Mouse (Mus musculus) brain, embryonic 18.5 days (tissue): ENCODE measurements around the gene Nptx1.

Experiments
- DNase-seq: peaks from one replicate; pipeline ENCODE4 v3.0.0-alpha.2; 2012; ENCODE audit warnings: low read depth, low spot score

The Nptx1 gene

DNA sequence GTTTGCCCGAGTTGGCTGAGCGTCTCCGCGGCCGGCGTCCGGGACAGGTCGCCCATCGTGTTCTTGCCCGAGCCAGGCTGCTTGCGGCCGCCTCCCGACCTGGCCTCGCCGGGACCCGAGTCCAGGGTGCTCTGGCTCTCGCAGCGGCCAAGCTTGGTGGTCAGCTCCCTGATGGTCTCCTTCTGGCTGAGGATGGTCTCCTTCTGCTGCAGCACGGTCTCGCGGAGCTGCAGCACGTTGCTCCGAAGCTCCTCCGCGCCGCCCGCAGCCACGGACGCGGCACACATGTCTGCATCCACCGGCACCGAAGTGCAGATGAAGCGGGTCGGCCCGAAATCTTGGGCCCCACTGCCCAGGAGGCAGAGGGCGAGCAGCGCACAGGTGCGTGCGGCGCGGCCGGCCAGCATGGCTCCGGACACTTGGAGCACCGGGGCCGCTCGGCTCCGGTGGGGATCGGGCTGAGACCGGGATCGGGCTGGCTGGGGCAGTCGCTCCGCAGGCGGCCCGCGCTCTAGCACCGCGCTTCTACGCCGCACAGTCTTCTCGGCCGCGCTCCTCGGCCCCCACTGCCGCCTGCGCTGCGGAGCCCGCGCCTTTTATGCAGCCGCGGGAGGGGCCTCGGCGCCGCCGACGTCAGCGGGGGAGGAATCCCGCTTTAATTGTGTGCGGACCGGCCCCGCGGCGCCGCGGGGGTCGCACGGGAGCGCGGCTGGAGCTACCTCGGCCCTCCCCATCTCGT is at the start of gene Nptx1:
Gene Nptx1, minus strand, starts transcription at position 571 of the 739 bp plus-strand sequence.
- no peak for DNase-seq

DNA sequence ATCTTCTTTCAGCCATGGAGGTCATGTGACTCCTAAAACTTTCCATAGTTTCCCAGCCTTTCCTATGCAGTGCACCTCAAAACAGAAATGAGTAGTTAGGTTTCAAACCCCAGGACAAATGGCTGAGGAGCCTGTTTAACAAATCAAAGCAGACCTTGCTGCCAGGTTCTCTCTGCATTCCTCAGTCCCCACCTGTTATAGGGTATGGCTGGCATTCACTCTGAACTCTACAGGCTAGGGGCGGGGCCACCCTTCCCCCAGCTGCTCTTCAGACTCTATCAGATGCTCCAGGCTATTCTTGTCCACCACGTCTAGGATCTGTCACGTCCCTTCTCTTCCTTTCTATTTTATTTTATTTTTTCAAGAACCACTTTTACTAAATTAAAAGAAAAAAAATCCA is 46.4 kb upstream of the Nptx1 start:
- DNase-seq = no peak

DNA sequence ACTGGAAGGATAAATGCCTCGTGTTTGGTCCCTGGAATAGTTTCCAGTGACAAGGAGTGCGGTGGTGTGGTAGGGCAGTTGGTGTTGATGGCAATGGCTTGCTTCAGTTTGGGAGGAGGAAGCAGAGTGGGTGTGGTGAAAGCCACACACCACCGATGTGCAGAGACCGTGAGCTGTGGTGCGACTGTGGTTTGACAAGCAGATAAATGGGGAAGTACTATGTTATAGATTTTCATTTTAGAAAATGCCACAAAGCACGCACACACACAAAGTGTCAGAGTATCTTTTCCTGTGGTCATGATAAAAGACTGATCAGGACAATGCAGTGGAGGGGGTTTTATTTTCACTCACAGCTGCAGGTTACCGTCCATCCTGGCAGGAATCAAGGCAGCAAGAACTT is 41.7 kb upstream of the Nptx1 start:
- DNase-seq = no peak

DNA sequence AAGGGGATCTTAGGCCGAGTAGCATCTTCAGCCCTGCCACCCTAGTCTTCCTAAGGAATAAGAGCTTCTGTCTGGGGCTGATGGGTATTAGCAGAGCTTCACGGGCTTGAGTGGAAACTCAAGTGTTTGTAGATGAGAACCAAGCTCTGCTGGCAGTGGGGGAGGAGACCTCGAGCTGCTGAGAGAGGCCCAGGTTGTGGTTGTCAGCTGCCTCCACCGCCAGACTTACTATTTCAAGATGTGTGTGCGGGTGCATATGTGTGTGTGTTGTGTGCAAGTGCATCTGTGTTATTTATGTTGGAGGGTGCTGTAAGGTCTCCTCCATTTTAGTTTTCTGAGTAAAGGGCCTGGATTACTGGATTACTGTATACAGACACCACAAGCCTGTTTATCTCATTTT is 39.6 kb upstream of the Nptx1 start:
- no peak for DNase-seq

DNA sequence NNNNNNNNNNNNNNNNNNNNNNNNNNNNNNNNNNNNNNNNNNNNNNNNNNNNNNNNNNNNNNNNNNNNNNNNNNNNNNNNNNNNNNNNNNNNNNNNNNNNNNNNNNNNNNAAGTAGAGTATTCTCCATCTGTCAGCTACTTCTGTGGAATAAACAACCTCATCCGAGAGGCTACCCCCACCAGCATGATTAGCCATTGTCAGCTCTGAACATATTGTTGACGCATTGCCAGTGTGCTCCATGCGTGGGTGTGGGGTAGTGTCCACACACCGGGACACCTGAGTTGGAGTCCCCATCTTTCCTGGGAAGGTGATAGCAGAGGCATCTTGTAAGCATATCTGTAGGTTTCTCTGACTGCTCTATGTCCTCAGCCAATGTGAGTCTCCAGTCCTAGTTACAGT is 39.0 kb upstream of the Nptx1 start:
- DNase-seq = no peak

DNA sequence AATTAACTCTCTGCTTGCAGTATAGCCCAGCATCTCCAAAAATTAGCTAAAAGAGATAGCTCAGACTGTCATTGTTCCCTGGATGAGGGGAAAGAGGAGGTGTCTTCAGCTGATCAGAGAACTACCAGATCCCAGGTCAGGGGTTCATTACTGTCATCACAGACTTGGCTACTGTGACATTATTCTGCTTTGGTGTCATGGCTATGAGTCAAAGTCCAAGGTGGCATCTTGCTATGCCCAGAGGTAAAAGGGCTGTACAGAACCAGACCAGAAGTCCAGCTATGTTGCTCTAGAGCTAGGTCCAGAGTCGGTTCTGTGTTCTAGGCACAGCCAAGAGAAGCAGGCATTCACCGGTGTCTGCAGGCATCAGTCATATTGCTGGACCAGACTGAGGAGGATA is 30.2 kb upstream of the Nptx1 start:
- no peak for DNase-seq

DNA sequence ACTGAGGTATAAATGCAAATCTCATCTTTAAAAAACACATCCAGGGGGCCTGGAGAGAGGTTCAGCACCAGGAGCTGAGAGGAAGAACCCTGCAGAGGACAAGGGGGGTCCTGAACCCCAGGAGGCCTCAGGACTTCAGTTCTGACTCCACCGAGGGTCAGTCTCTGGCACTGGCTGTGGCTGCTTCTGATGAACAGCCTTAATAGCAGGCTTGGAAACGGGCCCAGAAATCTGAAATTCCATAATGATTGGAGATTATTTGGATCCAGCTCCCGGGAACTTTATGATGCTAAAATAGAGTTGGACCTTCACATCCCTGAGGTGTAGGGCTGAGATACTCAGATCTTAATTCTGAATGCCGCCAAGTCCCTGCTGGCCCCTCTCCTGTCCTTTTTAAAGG is 29.3 kb upstream of the Nptx1 start:
- DNase-seq = no peak

DNA sequence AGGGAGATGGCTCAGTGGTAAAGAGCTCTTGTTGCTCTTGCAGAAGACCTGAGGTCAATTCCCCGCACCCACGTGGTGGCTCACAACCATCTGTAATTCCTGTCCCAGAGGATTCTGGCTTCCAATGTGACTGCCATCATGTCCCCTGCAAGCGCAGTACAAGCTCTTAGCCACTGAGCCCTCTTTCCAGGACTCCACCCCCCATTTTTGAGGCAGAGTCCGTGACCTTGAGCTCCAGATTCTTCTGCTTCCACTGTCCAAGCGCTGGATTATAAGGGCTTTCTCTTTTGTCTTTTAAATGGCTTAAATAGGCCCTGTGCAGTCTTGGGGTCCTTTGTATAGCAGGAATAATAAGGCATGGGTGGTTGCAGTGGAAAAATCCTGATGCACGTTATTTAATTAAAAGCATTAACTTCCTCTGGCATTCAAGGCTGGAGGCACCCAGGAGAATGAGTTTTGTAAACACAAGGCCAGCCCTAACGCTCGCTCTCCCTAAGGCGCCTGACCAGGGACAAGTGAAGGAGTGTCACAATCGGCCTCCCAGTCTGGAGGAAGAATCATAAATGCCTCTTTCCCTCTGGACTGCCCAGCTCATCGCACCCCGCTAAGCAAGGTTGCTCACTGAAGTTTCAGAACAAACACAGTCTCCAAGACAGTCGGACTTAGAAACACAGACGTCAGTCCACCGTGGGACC is 24.9 kb upstream of the Nptx1 start:
- no peak for DNase-seq

DNA sequence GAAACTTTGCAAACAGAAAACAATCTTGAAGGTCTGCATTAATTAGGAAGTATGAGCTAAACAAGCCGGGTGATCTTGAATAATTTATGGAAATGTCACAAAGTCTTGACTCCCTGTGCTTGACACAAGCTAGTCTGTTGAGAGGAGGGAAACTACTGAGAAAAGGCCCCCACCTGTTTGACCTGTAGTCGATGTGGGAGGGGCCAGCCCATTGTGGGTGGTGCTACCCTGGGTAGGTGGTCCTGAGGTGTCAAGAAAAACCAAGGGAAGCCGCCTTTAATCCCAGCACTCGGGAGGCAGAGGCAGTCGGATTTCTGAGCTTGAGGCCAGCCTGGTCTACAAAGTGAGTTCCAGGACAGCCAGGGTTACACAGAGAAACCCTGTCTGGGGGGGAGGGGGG is 18.6 kb upstream of the Nptx1 start:
- DNase-seq = no peak

DNA sequence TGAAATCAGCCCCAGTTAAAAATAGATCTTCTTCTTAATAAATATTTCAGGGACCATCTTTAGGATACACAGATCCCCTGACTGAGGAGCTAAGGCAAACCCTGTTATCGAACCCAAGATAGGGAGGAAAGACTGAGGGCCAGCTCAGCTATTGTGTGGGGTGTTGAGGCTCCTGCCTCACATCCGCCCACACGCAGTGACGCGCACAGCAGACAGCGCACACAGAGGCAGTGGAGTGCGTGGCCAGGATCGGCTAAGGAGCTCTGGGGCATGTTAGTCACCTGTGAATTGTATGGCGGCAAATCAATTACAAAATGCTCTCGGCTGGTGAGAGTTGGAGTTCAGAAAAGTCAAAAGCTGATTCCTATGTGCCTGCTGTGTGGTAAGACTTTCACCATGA is 18.1 kb upstream of the Nptx1 start:
- no peak for DNase-seq

DNA sequence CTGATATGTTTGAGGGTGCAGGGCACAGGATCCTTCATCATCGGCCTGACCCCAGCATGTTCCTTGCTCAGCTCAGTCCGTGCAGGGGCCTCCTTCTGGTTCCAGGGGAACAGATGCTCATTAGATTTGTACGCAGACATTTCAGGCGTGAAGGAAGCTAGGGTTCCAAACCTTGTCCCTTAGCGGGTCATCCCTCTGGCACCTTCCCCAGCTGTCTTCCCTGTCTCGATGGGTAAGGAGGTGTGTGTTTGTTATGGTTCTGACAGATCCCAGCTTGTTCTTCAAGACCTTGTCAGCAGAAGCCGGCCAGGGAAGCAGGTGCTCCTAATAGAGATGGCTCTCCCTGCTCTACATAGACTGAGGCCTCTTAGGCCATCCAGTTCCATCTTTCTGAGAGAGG is 17.5 kb upstream of the Nptx1 start:
- DNase-seq = no peak

DNA sequence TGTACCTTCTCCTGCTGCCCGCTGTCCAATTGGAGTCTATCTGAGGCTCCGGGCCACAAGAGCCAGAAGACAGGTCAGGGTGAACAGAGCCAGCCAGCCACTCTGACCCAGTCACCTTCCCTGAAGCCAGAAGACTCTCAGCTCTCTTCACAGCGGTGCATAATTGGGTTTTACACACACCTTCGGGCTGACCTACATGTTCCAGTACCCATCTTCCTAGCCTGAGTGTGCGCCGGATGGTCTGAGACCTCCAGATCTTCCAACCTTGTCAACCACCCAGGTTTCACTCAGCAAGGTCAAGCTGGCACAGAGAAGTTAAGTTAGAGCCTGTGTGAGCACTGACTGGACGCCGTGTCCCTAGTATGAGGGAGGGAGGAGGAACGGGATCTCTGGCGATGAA is 16.8 kb upstream of the Nptx1 start:
- no peak for DNase-seq

DNA sequence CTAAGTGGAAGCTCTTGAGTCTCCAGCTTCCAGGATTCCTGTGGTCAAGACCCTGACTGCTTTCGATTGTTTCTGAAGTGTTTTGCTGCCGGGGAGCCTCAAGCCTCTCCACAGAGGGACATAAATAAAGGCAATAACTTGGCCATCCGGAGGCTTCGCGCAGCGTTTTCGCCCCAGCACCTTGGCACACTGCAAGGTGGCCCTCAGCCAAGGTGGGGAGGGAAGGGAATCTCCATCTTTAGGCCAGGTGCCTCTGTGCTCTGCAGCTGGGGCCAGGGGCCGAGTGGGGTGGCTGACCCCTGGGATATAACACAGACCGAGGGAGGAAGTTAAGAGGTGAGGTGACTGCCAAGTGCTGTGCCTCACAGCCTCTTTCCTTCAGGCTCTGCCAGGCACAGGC is 15.6 kb upstream of the Nptx1 start:
- DNase-seq = no peak

DNA sequence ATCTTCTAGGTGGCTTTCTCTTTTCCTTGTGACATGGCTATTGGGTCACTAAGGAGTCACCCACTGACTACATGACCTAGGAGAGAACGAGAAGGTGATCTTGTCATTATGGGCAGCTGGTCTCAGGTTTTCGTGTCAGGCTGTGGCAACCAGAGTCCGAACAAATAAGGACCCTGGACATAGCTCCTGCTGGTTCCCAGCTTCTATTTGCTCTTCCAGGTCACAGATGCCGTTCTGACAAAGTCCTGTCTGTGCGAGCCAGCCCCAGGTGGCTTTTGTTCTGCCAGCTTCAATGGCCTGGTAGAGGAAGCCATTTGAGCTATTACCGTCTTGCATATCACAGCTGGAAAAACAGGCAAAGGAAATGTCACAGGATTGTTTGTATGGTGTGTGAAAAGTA is 14.7 kb upstream of the Nptx1 start:
- DNase-seq = no peak

DNA sequence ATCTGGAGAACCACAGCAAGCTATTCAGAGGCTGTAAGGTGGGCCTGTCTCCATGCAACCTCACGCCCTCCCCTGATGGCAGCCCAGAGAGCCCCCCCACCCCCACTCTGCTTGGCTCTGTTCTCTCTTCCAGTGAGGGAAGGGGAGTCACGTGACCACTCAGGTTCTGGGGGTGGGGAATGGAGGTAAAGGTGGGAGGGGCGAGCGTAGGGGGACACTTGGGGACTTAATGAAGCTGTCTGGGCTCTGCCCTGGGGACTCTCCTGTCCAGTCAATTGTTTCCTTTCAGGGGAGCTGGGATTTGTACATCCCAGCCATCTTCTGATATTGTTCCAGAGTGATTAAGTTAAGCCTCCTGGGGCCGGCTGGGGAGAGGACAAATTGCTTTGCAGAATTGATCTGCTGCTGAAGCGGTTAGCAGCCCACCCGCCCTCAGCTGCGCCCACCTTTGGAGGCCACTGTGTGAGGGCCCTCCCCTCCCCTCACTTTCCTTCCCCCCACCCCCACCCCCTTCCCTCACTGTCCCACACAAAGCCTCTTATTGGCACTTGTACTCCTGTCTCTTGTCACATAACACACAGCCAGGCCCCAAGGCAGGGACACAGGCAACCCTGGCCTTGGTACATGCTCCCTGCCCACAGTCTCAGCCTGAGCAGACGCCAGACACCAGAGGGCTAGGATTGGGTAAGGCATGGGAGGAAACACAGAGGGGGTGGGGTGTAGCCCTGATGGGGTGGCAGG is 11.5 kb upstream of the Nptx1 start:
- no peak for DNase-seq

DNA sequence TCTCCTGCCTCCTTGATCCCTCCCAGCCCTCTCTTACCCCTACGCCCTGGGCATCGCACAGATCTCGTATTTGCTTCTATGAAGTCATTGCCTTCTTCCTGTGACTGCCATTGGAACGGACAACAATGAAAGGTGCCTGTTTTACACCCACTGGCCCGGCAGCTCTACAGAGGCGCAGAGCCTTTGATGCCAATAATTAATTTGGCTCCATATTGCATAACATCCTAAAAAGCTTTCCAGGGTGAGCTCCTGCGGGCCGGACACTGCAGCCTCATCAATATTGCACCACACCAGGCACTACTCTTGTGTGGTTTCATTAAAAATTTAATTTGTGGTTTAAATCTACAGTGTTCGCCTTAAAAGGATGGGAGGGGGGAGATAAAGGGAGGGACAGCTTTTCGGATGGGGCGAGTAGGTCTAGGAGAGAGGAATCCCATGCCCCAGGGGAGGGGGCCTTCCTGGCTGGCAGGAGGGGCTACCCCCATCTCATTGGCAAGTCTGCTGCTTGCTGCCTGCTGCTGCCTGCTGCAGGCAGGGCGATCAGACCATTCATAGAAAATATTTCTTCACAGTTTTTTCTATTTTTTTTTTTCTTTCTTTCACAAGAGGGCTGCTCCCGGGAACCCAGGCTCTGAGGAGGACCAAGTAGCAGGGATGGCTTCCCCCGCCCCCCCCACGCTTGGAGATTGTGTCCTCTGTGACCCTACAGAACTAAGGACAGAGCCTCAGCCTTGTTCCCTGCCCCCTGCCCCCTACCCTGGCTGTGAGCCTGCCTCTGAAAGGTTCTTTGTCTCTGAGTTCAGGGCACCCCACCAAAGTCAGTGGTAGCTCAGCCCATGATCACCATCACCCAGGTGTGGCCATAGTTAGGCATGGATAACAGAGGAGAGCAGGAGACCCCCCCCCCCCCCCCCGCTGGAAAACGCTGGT is 10.7 kb upstream of the Nptx1 start:
- DNase-seq = no peak

DNA sequence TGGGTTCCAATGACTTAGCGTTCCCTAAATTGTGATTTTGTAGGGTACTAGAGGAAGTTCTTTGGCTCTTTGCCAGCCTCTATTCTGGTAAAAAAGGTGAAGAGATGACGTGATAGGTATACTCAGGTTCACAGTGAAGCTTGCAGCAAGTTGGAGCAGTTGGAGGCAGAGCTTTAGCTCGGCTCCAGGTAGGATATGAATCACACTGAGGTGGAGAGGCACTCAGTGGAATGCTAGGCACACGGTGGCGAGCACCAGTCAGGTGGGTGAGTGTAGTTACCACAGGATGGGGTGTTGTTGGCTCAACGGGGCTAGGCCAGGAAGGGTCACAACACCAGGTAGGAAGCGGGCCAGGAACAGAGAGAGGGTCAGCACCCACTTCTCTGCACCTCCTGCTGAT is 7.6 kb upstream of the Nptx1 start:
- no peak for DNase-seq

DNA sequence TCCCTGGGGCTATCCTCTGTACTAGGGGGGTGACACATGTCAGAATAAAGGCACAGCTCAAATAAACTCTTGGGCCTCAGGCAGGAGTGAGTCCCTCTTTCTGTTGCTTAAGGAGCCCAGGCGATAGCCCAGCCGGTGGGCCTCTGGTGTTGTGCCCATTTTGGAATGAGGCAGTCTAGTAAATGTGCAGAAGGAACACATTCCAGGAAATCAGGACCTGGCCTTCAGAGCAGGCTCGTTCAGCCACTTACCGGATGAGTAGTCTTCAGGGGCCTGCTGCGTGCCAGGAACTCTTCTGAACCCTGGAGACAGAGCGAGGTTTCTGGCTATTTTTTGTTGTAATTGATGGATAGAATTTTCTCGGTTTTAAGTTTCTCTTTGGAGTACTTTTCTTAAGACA is 7.2 kb upstream of the Nptx1 start:
- DNase-seq = no peak

DNA sequence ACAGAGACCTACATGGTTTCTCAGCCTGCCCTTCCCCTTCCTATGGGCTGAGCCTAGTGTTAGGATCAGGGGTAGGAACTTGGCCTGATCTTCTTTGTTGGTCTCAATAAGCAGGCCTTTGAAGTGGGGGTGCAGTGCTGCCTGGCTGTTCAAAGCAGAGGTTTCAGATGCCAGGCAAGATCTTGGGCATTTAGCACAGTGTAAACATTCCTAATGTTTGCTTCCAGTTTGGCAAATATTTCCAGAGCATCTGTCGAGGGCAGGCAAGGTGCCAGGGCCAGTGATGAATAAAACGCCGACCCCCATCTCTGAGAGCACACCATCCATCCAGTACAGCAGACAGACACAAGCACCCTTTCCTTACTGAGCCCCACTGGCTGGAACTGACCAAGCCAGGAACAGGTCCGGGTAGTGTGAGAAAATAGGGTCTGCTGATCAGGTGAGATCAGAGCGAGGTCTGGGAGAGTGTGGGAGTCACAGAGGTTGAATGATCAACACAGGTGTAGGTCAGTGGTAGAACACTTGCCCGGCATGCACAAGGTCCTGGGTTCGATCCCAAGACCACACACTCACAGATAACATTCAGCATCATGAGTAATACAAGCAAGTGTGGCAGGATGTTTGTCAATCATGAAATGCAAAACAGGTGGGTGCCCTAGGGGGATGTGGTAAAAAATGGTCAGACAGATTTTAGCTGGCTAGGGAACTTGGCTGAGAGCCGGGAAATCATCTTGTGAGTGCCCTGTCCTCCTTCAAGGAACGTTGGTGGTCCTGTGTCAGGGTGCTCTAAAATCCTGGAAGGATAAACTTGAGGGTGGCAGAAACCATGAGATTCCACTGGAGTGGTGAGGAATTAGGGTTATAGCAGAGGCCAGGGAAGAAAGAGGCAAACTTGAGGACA is 5.6 kb upstream of the Nptx1 start:
- DNase-seq = no peak

DNA sequence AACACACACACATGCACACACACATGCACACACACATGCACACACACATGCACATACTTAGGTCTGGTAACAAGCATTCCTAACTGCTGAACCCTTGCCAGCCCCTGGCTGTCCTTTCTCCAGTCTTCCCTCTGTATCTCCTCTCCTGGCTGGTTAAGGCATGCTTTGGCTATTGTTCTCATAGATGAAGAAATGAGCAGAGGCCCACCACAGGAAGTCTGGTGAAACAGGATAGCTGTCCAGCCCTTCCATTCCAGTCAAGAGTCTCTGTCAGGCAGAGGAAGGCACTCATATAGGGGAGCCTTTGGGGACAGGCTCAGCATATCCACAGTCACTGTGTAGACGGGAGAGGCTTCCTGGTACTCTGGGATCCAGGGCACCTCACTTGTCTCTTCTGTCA is 4.7 kb upstream of the Nptx1 start:
- no peak for DNase-seq

DNA sequence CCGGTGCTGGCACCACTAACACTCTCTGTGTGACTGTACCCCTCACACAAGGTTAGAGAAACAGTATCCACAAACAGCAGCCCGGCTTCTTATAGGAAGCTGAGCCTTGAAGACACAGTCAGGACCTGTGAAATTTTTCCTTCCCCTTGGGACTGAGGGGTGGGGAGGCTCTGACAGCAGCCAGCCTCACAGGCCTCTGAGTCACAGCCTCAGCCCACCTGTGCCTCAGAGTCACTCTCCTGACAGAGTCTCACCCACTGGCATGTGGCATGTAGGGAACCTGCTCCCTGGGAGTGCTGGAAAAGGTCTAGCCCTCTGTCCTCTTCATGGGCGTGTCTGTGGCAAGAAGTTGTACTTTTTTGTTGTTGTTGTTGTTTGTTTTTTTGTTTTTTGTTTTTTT is 3.9 kb upstream of the Nptx1 start:
- DNase-seq = no peak
